Mouse (Mus musculus) c-Kit-positive CD71-positive TER-119-positive erythroid progenitor cells, embryonic 14.5 days (primary cell): Measurements from ENCODE around the gene Csrp2.

Source experiments
- DNase-seq: peaks from one replicate; pipeline ENCODE4 v3.0.0-alpha.2; 2013; ENCODE audit warnings: low spot score

Csrp2 gene

DNA sequence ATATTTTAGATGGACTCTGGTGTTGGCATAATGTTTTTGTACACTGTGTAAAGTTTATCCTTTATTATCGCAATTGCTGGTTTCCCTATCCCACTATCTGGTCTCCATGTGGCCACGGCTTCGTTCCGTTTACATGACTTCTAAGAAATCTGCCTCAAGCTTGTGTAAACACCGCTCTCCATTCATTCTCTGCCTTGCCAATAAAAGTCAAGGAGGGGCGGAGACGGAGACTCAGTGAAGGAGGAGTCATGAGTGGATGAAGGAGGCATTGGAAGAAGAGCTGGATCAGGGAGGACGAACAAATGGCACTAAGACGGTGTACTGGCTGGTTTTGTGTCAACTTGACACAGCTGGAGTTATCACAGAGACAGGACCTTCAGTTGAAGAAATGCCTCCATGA, 52.4 kb downstream of the Csrp2 start:
- no peak for DNase-seq

DNA sequence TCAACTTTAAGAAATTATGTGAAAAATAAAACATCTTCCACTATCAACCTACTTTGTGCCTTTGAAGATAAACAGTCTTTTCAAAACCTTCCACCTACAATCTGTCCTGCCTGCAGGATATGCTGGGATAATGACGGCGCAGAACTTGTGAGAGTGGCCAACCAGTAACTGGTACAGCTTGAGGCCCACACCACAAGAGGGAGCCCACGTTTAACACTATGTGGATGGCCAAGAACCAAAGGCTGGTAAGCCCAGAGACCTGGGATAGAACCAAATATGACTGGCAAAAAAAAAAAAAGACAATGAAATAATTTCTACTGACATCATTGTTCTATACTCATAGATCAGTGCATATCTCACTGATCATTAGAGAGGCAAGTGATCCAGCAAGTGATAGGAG, 54.9 kb downstream of the Csrp2 start:
- DNase-seq = no peak

- no peak for DNase-seq
Measured at GRCm38 (mm10) chr10:110974885-110975284, 55.3 kb downstream of the Csrp2 start.

DNA sequence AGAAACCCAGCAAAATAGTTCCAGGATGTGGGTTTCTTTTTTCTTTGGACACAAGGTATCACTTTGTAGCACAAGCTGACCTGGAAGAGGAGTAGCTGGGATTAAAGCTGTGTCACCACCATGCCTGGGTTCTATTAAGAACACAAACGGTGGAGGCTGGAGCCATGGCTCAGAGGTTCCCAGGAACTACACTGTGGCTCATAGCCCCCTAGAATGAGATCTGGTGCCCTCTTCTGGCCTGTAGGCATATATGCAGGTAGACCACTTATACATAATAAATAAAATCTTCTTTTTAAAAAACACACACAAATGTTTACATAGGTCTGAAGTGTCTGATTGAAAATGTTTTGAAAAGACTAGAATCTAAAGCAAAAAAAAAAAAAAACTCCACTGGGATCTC, 56.5 kb downstream of the Csrp2 start:
- no peak for DNase-seq

DNA sequence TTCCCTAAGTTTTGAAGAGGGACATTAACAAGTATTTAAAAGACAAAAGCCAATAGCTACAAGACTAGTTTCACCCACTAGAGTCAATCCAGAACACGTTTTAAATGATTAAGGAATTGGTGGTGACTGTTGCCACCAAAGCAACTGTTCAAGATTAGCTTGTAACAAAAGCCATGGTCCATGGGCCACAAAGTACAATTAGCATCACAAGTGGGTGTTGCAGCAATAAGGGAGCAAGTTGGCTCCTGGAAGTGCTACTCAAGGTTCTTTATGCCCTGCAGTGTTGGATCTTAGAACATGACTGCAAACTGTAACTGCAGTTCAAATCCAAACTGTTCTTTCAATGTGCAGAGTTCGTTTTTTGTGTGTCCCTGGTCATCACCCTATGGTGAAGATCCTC, 57.8 kb downstream of the Csrp2 start:
- DNase-seq = no peak

GRCm38 (mm10) chr10:110979431-110979830, 59.8 kb downstream of the Csrp2 start:
- DNase-seq = no peak

GRCm38 (mm10) chr10:110980441-110980840, 60.9 kb downstream of the Csrp2 start:
- no peak for DNase-seq

DNA sequence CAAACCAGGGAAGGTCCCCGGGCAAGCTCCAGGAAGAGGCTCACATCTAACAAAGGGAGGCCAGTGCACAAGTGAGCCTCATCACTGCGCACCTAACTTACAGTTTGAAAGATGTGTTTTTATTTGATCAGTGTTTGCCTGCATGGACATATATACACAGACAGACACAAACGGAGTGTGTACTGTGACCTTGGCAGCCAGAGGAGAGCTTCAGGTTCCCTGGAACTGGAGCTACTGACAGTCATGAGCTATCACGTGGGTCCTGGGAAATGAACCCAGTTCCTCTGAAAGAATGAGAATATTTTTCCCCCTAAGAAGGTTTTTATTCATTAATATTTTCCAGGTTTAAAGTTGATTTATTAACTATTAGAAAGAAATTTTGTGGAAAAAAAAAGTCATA, 63.2 kb downstream of the Csrp2 start:
- DNase-seq = no peak

- DNase-seq = no peak
Measured at GRCm38 (mm10) chr10:110986682-110987081, 67.1 kb downstream of the Csrp2 start.
